Mouse (Mus musculus) intestine, embryonic 16.5 days (tissue): ENCODE measurements around the gene Mcrs1. TPM values are rescaled to one million over a fixed set of nuclear protein-coding genes. Genes with fewer than 3 reads are reported as not detected.
"Not testable (repeated sequence)": the region's sequence is repeated elsewhere in the genome, so short reads cannot be mapped to it uniquely, and the experiment has no call there.

Source experiments
- ATAC-seq: fragments of 200-750 bp; cut with Nextera tagmentation; 2 replicates; pipeline ENCODE4 v1.8.0; 2017; ENCODE audit warnings: moderate TSS enrichment, moderate library complexity
- H3K27ac ChIP-seq: fragments of 300-500 bp; sonication (generic); 2 replicates; pipeline ENCODE4 v1.5.1; 2014; ENCODE audit warnings: mild to moderate bottlenecking, low read length
- H3K27me3 ChIP-seq: fragments of 300-500 bp; sonication (generic); replicated peaks from 2 replicates; pipeline ENCODE4 v1.6.1; 2014; ENCODE audit warnings: low read length, control low read depth, mixed read lengths; ENCODE audit not compliant: control insufficient read depth, insufficient read depth
- H3K36me3 ChIP-seq: fragments of 300-500 bp; sonication (generic); 2 replicates; pipeline ENCODE4 v1.6.1; 2014; ENCODE audit warnings: low read length, control low read depth; ENCODE audit not compliant: control insufficient read depth, insufficient read depth
- H3K4me1 ChIP-seq: fragments of 300-500 bp; sonication (generic); 2 replicates; pipeline ENCODE4 v1.6.1; 2014; ENCODE audit warnings: low read length, control low read depth, mixed read lengths; ENCODE audit not compliant: control insufficient read depth, insufficient read depth
- H3K4me2 ChIP-seq: fragments of 300-500 bp; sonication (generic); 2 replicates; pipeline ENCODE4 v1.6.1; 2014; ENCODE audit warnings: low read depth, low read length, control low read depth
- H3K4me3 ChIP-seq: fragments of 300-500 bp; sonication (generic); 2 replicates; pipeline ENCODE4 v1.5.1; 2014; ENCODE audit warnings: mild to moderate bottlenecking, low read length
- H3K9ac ChIP-seq: fragments of 300-500 bp; sonication (generic); 2 replicates; pipeline ENCODE4 v1.6.1; 2014; ENCODE audit warnings: low read depth, low read length
- H3K9me3 ChIP-seq: fragments of 300-500 bp; sonication (generic); 2 replicates; pipeline ENCODE4 v1.6.1; 2016; ENCODE audit warnings: low read length, control low read depth; ENCODE audit not compliant: control insufficient read depth
- WGBS: fragments of 180-500 bp; shearing (Covaris S2); extraction: QIAGEN DNeasy Blood & Tissue Kit; methylation state at CpG from one replicate; pipeline ENCODE4 v1.1.7; 2014; 5-methylcytosine and 5-hydroxymethylcytosine counted together
- polyA plus RNA-seq: library from polyadenylated mRNA; unstranded; fragments of >200 nt; fragmentation: Nextera tagmentation; extraction: Ambion mirVana; gene quantifications from 2 replicates; pipeline ENCODE4 v1.2.1, GENCODE M21; 2015

Gene Mcrs1
- polyA plus RNA-seq, 1 experiment from 2014 or later = 128 TPM

GRCm38 (mm10) chr15:99253772-99254171 lies 2.0 kb upstream of the Mcrs1 start:
- WGBS = 90% methylated on average over 6 of the region's 6 CpGs
- no peaks in the 10 kb centered on the region for H3K9me3 ChIP-seq
- peaks cover 24% of the 10 kb centered on the region for H3K4me1 ChIP-seq
- H3K4me2 ChIP-seq = no peak overlapping the region
- no peak overlapping the region; the same call in 1 of the 2 replicates for H3K9ac ChIP-seq
- no peaks in the 10 kb centered on the region for H3K36me3 ChIP-seq
- no peak overlapping the region for H3K27ac ChIP-seq
- H3K27me3 ChIP-seq = no peaks in the 10 kb centered on the region
- ATAC-seq = no peak
- no peak overlapping the region for H3K4me3 ChIP-seq

GRCm38 (mm10) chr15:99253175-99253479 lies 1.4 kb upstream of the Mcrs1 start:
- H3K4me2 ChIP-seq = peak overlapping the region; percentile 70; the same call in 1 of the 2 replicates
- not testable (repeated sequence) for H3K9me3 ChIP-seq, H3K4me3 ChIP-seq, H3K36me3 ChIP-seq, H3K9ac ChIP-seq, H3K27me3 ChIP-seq, ATAC-seq
- H3K27ac ChIP-seq = peak overlapping the region; percentile 96; the same call in 1 of the 2 replicates
- WGBS = 35% methylated on average over 2 of the region's 2 CpGs
- peaks cover 24% of the 10 kb centered on the region for H3K4me1 ChIP-seq

GRCm38 (mm10) chr15:99252381-99253174 lies 817 bp upstream of the Mcrs1 start:
- ATAC-seq = peak; percentile 68

GRCm38 (mm10) chr15:99251111-99251510 lies 650 bp downstream of the Mcrs1 start:
- peak; percentile 13 for ATAC-seq
- H3K27ac ChIP-seq, H3K27me3 ChIP-seq, H3K9me3 ChIP-seq: not testable (repeated sequence)
- Histone ChIP-seq H3K4me1 (peaks cover 24% of the 10 kb centered on the region), H3K4me3 (peak overlapping the region; percentile 71), H3K9ac (peak overlapping the region; percentile 78), H3K36me3 (0 out of 2 replicates have a peak, but pooled peaks cover 12% of the 10 kb centered on the region), H3K4me2 (peak overlapping the region; percentile 66)
- WGBS = under 1% methylated on average over 14 of the region's 15 CpGs

More at GRCm38 (mm10) chr15:99252381-99253174, 817 bp upstream of the Mcrs1 start:
- H3K9ac ChIP-seq = peak overlapping the region; percentile 78
- H3K9me3 ChIP-seq = no peaks in the 10 kb centered on the region
- H3K4me2 ChIP-seq = peak overlapping the region; percentile 70
- no peaks in the 10 kb centered on the region for H3K27me3 ChIP-seq
- WGBS = 2% methylated on average over 22 of the region's 22 CpGs
- H3K27ac ChIP-seq = peak overlapping the region; percentile 96
- peak overlapping the region; percentile 71 for H3K4me3 ChIP-seq
- 0 out of 2 replicates have a peak, but pooled peaks cover 5% of the 10 kb centered on the region for H3K36me3 ChIP-seq
- H3K4me1 ChIP-seq = peaks cover 24% of the 10 kb centered on the region

- no peak for ATAC-seq
- H3K9ac ChIP-seq = no peak overlapping the region
- 92% methylated on average over 11 of the region's 11 CpGs for WGBS
- H3K9me3 ChIP-seq = no peaks in the 10 kb centered on the region
- H3K4me3 ChIP-seq = no peak overlapping the region
- H3K36me3 ChIP-seq = 0 out of 2 replicates have a peak, but pooled peaks cover 14% of the 10 kb centered on the region
- H3K4me2 ChIP-seq = no peak overlapping the region
- no peak overlapping the region for H3K27ac ChIP-seq
- peaks cover 24% of the 10 kb centered on the region for H3K4me1 ChIP-seq
- no peaks in the 10 kb centered on the region for H3K27me3 ChIP-seq
Measured at GRCm38 (mm10) chr15:99249938-99250337, 1.8 kb downstream of the Mcrs1 start.

GRCm38 (mm10) chr15:99248972-99249371 lies 2.8 kb downstream of the Mcrs1 start:
- Histone ChIP-seq H3K36me3 (0 out of 2 replicates have a peak, but pooled peaks cover 14% of the 10 kb centered on the region), H3K4me2 (no peak overlapping the region), H3K27me3 (no peaks in the 10 kb centered on the region), H3K27ac (no peak overlapping the region), H3K4me1 (peaks cover 16% of the 10 kb centered on the region), H3K4me3 (no peak overlapping the region), H3K9me3 (no peaks in the 10 kb centered on the region), H3K9ac (no peak overlapping the region)
- WGBS = 86% methylated on average over 9 of the region's 9 CpGs
- no peak for ATAC-seq

GRCm38 (mm10) chr15:99246736-99247135 lies 5.0 kb downstream of the Mcrs1 start:
- not testable (repeated sequence) for H3K4me2 ChIP-seq, H3K4me3 ChIP-seq, H3K27me3 ChIP-seq, H3K27ac ChIP-seq, ATAC-seq, H3K9me3 ChIP-seq, H3K4me1 ChIP-seq
- Histone ChIP-seq H3K36me3 (peaks cover 26% of the 10 kb centered on the region; the same call in 1 of the 2 replicates), H3K9ac (0 out of 2 replicates have a peak overlapping the region, but pooled peaks have one; percentile 24)
- WGBS = 82% methylated on average over 6 of the region's 6 CpGs

GRCm38 (mm10) chr15:99242045-99242444 lies 9.7 kb downstream of the Mcrs1 start:
- Histone ChIP-seq H3K9ac (no peak overlapping the region), H3K36me3 (peaks cover 21% of the 10 kb centered on the region; the same call in 1 of the 2 replicates), H3K27ac (no peak overlapping the region), H3K27me3 (no peaks in the 10 kb centered on the region), H3K4me3 (no peak overlapping the region), H3K9me3 (no peaks in the 10 kb centered on the region), H3K4me2 (no peak overlapping the region), H3K4me1 (no peaks in the 10 kb centered on the region)
- ATAC-seq = peak; percentile 9; the same call in 1 of the 2 replicates
- WGBS = 91% methylated on average over 10 of the region's 10 CpGs

GRCm38 (mm10) chr15:99241249-99241648 lies 10.5 kb downstream of the Mcrs1 start:
- Histone ChIP-seq H3K4me3 (no peak overlapping the region), H3K9ac (no peak overlapping the region), H3K4me1 (no peaks in the 10 kb centered on the region), H3K4me2 (no peak overlapping the region), H3K27me3 (no peaks in the 10 kb centered on the region), H3K36me3 (peaks cover 18% of the 10 kb centered on the region; the same call in 1 of the 2 replicates), H3K27ac (no peak overlapping the region), H3K9me3 (no peaks in the 10 kb centered on the region)
- no peak for ATAC-seq
- 69% methylated on average over 4 of the region's 4 CpGs for WGBS
